Mouse (Mus musculus): Measurements from ENCODE around the gene Gstp3. TPM values are rescaled to one million over a fixed set of nuclear protein-coding genes. Genes with fewer than 3 reads are reported as not detected.
"Not testable (repeated sequence)": the region's sequence is repeated elsewhere in the genome, so short reads cannot be mapped to it uniquely, and the experiment has no call there.

Gstp3 gene
- polyA plus RNA-seq, 1 experiment from 2014 or later: not detected

GRCm38 (mm10) chr19:4066280-4066679 is 6.9 kb upstream of the Gstp3 start:
- no peaks in the 10 kb centered on the region for H3K27me3 ChIP-seq (ENCODE audit: control insufficient read depth, insufficient read depth, low read length)
- 81% methylated on average over 6 of the region's 6 CpGs for WGBS
- no peaks in the 10 kb centered on the region for H3K36me3 ChIP-seq (ENCODE audit: control insufficient read depth, insufficient read depth, low read length)
- H3K9ac ChIP-seq (replicated peaks; ENCODE audit: low read depth, low read length): no peak overlapping the region
- H3K4me2 ChIP-seq (replicated peaks; ENCODE audit: low read depth, low read length): no peak overlapping the region
- H3K27ac ChIP-seq (ENCODE audit: low read length): no peak overlapping the region
- ATAC-seq (ENCODE audit: insufficient number of reproducible peaks, insufficient read depth, low FRiP score, low read depth): no peak
- no peak overlapping the region for H3K4me3 ChIP-seq (ENCODE audit: low read depth, low read length)
- H3K9me3 ChIP-seq (ENCODE audit: control insufficient read depth, low read depth, low read length): no peaks in the 10 kb centered on the region
- H3K4me1 ChIP-seq (ENCODE audit: control insufficient read depth, insufficient read depth, low read length): no peaks in the 10 kb centered on the region

- not testable (repeated sequence) for H3K4me2 ChIP-seq (replicated peaks; ENCODE audit: low read depth, low read length); H3K9me3 ChIP-seq (ENCODE audit: control insufficient read depth, low read depth, low read length); H3K27ac ChIP-seq (ENCODE audit: low read length); H3K4me3 ChIP-seq (ENCODE audit: low read depth, low read length); H3K4me1 ChIP-seq (ENCODE audit: control insufficient read depth, insufficient read depth, low read length); H3K36me3 ChIP-seq (ENCODE audit: control insufficient read depth, insufficient read depth, low read length); H3K9ac ChIP-seq (replicated peaks; ENCODE audit: low read depth, low read length); ATAC-seq (ENCODE audit: insufficient number of reproducible peaks, insufficient read depth, low FRiP score, low read depth); H3K27me3 ChIP-seq (ENCODE audit: control insufficient read depth, insufficient read depth, low read length)
- 17% methylated on average over 2 of the region's 11 CpGs for WGBS
Measured at GRCm38 (mm10) chr19:4064501-4064900, 5.1 kb upstream of the Gstp3 start.

GRCm38 (mm10) chr19:4063357-4063756 is 4.0 kb upstream of the Gstp3 start:
- not testable (repeated sequence) for H3K4me2 ChIP-seq (replicated peaks; ENCODE audit: low read depth, low read length); H3K4me3 ChIP-seq (ENCODE audit: low read depth, low read length); H3K4me1 ChIP-seq (ENCODE audit: control insufficient read depth, insufficient read depth, low read length); ATAC-seq (ENCODE audit: insufficient number of reproducible peaks, insufficient read depth, low FRiP score, low read depth); H3K9ac ChIP-seq (replicated peaks; ENCODE audit: low read depth, low read length); H3K9me3 ChIP-seq (ENCODE audit: control insufficient read depth, low read depth, low read length); H3K27ac ChIP-seq (ENCODE audit: low read length); H3K27me3 ChIP-seq (ENCODE audit: control insufficient read depth, insufficient read depth, low read length); H3K36me3 ChIP-seq (ENCODE audit: control insufficient read depth, insufficient read depth, low read length)
- 63% methylated on average over 2 of the region's 4 CpGs for WGBS

DNA sequence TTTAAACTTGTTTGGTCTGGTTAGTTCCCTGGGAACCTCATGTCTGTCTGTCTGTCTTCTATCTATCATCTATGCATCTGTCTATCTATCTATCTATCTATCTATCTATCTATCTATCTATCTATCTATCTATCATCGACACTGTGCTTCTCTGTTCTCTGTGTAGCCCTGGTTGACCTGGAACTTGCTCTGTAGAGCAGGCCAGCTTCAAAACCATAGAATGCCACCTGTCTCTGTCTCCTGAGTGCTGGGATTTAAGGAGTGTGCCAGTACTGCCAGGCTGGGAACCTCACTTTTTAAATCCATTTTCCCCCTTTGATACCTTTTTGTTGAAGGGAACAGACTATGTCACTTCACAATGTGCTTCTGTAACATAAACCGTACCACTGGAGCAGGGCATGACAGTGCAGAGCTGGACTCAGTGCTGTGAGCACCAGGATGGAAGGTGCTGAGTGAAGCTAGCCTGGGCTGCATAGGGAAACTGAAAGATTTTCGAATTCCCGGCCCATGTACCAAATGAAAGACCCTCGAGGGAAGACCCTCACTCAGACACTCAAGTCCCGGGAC is 1.6 kb upstream of the Gstp3 start:
- 92% methylated on average over 5 of the region's 6 CpGs for WGBS
- Histone ChIP-seq H3K36me3 (ENCODE audit: control insufficient read depth, insufficient read depth, low read length) (no peaks in the 10 kb centered on the region), H3K4me1 (ENCODE audit: control insufficient read depth, insufficient read depth, low read length) (0 out of 2 replicates have a peak, but pooled peaks cover 4% of the 10 kb centered on the region), H3K9me3 (ENCODE audit: control insufficient read depth, low read depth, low read length) (no peaks in the 10 kb centered on the region), H3K27ac (ENCODE audit: low read length) (no peak overlapping the region), H3K27me3 (ENCODE audit: control insufficient read depth, insufficient read depth, low read length) (no peaks in the 10 kb centered on the region), H3K9ac (replicated peaks; ENCODE audit: low read depth, low read length) (no peak overlapping the region), H3K4me3 (ENCODE audit: low read depth, low read length) (no peak overlapping the region), H3K4me2 (replicated peaks; ENCODE audit: low read depth, low read length) (no peak overlapping the region)
- ATAC-seq (ENCODE audit: insufficient number of reproducible peaks, insufficient read depth, low FRiP score, low read depth): no peak

- H3K4me3 ChIP-seq (ENCODE audit: low read depth, low read length); H3K36me3 ChIP-seq (ENCODE audit: control insufficient read depth, insufficient read depth, low read length); H3K27me3 ChIP-seq (ENCODE audit: control insufficient read depth, insufficient read depth, low read length); H3K4me2 ChIP-seq (replicated peaks; ENCODE audit: low read depth, low read length); H3K9ac ChIP-seq (replicated peaks; ENCODE audit: low read depth, low read length); H3K9me3 ChIP-seq (ENCODE audit: control insufficient read depth, low read depth, low read length); ATAC-seq (ENCODE audit: insufficient number of reproducible peaks, insufficient read depth, low FRiP score, low read depth); H3K4me1 ChIP-seq (ENCODE audit: control insufficient read depth, insufficient read depth, low read length); H3K27ac ChIP-seq (ENCODE audit: low read length): not testable (repeated sequence)
- 88% methylated on average over 8 of the region's 8 CpGs for WGBS
Measured at GRCm38 (mm10) chr19:4060044-4060898, 902 bp upstream of the Gstp3 start.

DNA sequence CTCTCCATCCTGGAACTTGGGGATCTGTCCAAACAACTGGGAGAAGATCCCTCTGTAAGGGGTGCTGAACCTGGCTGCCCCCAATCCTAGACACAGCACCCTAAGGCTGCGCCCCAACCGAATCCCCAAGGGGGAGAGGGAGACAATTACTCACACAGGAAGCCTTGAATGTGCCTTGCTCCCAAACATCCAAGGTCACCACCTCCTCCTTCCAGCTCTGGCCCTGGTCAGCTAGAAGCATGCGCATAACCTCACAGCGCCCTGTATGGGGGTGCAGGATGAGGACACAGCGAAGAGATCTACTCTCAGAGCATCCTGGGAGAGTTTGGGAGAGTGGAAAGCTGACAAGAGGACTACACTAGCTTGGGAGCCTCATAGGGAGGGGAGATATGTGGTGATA is 788 bp downstream of the Gstp3 start:
- no peaks in the 10 kb centered on the region for H3K36me3 ChIP-seq (ENCODE audit: control insufficient read depth, insufficient read depth, low read length)
- H3K27ac ChIP-seq (ENCODE audit: low read length): no peak overlapping the region
- no peaks in the 10 kb centered on the region for H3K27me3 ChIP-seq (ENCODE audit: control insufficient read depth, insufficient read depth, low read length)
- no peak overlapping the region for H3K4me3 ChIP-seq (ENCODE audit: low read depth, low read length)
- H3K4me1 ChIP-seq (ENCODE audit: control insufficient read depth, insufficient read depth, low read length): 0 out of 2 replicates have a peak, but pooled peaks cover 4% of the 10 kb centered on the region
- no peak overlapping the region for H3K9ac ChIP-seq (replicated peaks; ENCODE audit: low read depth, low read length)
- WGBS: 88% methylated on average over 5 of the region's 5 CpGs
- H3K9me3 ChIP-seq (ENCODE audit: control insufficient read depth, low read depth, low read length): no peaks in the 10 kb centered on the region
- H3K4me2 ChIP-seq (replicated peaks; ENCODE audit: low read depth, low read length): no peak overlapping the region
- ATAC-seq (ENCODE audit: insufficient number of reproducible peaks, insufficient read depth, low FRiP score, low read depth): no peak

- no peak for ATAC-seq (ENCODE audit: insufficient number of reproducible peaks, insufficient read depth, low FRiP score, low read depth)
- WGBS: 95% methylated on average over 7 of the region's 7 CpGs
Measured at GRCm38 (mm10) chr19:4057962-4058361, 1.4 kb downstream of the Gstp3 start.

GRCm38 (mm10) chr19:4057389-4057788 is 2.0 kb downstream of the Gstp3 start:
- no peaks in the 10 kb centered on the region for H3K9me3 ChIP-seq (ENCODE audit: control insufficient read depth, low read depth, low read length)

More at GRCm38 (mm10) chr19:4057962-4058361, 1.4 kb downstream of the Gstp3 start:
- Histone ChIP-seq H3K4me1 (ENCODE audit: control insufficient read depth, insufficient read depth, low read length) (0 out of 2 replicates have a peak, but pooled peaks cover 4% of the 10 kb centered on the region), H3K27me3 (ENCODE audit: control insufficient read depth, insufficient read depth, low read length) (no peaks in the 10 kb centered on the region), H3K9ac (replicated peaks; ENCODE audit: low read depth, low read length) (no peak overlapping the region), H3K4me3 (ENCODE audit: low read depth, low read length) (no peak overlapping the region), H3K36me3 (ENCODE audit: control insufficient read depth, insufficient read depth, low read length) (no peaks in the 10 kb centered on the region), H3K9me3 (ENCODE audit: control insufficient read depth, low read depth, low read length) (no peaks in the 10 kb centered on the region), H3K27ac (ENCODE audit: low read length) (no peak overlapping the region), H3K4me2 (replicated peaks; ENCODE audit: low read depth, low read length) (no peak overlapping the region)

More at GRCm38 (mm10) chr19:4057389-4057788, 2.0 kb downstream of the Gstp3 start:
- 89% methylated on average over 13 of the region's 13 CpGs for WGBS
- Histone ChIP-seq H3K27me3 (ENCODE audit: control insufficient read depth, insufficient read depth, low read length) (no peaks in the 10 kb centered on the region), H3K27ac (ENCODE audit: low read length) (no peak overlapping the region), H3K4me3 (ENCODE audit: low read depth, low read length) (no peak overlapping the region), H3K4me2 (replicated peaks; ENCODE audit: low read depth, low read length) (no peak overlapping the region), H3K9ac (replicated peaks; ENCODE audit: low read depth, low read length) (no peak overlapping the region), H3K4me1 (ENCODE audit: control insufficient read depth, insufficient read depth, low read length) (0 out of 2 replicates have a peak, but pooled peaks cover 4% of the 10 kb centered on the region), H3K36me3 (ENCODE audit: control insufficient read depth, insufficient read depth, low read length) (no peaks in the 10 kb centered on the region)
- no peak for ATAC-seq (ENCODE audit: insufficient number of reproducible peaks, insufficient read depth, low FRiP score, low read depth)

Measured in stomach, embryonic 14.5 days (tissue).